Mouse (Mus musculus): ENCODE measurements at regions not wholly inside any gene's neighbourhood (a gene's known extent, or its start where the extent isn't known, plus 50 kb on each side); places are given as distances from the start of the nearest gene placed in this dataset.

GRCm38 (mm10) chr1:64408807-64409582 is 123.5 kb upstream of the Creb1 start:
- TF ChIP-seq CTCF (IDR thresholded peaks at IDR 0.05; ENCODE audit: insufficient read depth, low read depth, low read length) (no peak), POLR2A (IDR thresholded peaks at IDR 0.05; ENCODE audit: insufficient read depth, low read depth, low read length) (no peak)
